Mouse (Mus musculus): ENCODE measurements around the gene Prkca. TPM values are rescaled to one million over a fixed set of nuclear protein-coding genes. Genes with fewer than 3 reads are reported as not detected.

Gene Prkca
- polyA plus RNA-seq, 1 experiment, result 42.3 TPM

DNA sequence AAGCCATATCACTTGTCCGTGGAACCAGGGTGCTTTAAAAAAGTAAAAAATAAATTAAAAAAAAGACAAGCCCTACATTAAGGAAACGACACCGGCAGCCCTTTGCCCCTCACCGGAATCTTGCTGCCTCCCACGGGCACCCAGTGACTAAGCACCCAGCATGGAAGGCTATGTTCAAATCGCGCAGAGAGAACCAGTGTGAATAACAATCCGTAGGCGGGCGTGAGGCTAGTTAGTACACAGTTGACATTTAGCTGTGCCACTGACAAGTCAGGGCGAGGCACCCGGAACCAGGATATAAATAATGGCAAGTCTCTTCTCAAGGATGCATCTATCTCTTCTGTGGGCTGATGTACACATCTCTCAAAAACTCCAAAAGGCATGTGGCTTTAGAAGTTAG, 304.7 kb downstream of the Prkca start:
- Histone ChIP-seq H3K27ac (ENCODE audit: insufficient read depth, low read length) (no peak overlapping the region), H3K4me1 (ENCODE audit: control insufficient read depth, insufficient read depth, low read length) (0 out of 2 replicates have a peak, but pooled peaks cover 2% of the 10 kb centered on the region), H3K4me3 (ENCODE audit: insufficient read depth, low read length) (no peak overlapping the region)
- TF ChIP-seq CTCF (IDR thresholded peaks at IDR 0.05; ENCODE audit: extremely low read depth, insufficient read depth, low read length) (no peak), POLR2A (IDR thresholded peaks at IDR 0.05; ENCODE audit: extremely low read depth, insufficient read depth, low read length) (no peak)

DNA sequence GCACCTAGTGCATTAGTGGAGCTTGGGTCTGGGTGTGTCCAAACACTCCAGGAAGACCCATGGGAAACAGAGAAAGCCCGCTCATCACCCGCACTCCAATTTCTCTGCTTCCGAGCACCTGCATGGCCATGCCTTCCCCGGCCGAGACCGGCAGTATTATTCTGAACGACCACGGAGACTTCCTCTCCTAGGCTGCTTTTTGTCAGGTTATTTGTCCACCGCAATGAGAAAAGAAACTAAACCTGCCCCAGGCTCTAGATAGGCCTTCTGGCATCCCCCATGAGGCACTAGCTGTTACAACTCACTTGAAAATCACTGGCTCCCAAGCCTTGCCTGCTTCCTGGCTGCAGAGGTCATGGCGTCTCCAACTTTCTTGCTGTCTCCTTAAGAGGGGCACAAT, 307.4 kb downstream of the Prkca start:
- TF ChIP-seq CTCF (IDR thresholded peaks at IDR 0.05; ENCODE audit: extremely low read depth, insufficient read depth, low read length), result no peak
- TF ChIP-seq POLR2A (IDR thresholded peaks at IDR 0.05; ENCODE audit: extremely low read depth, insufficient read depth, low read length), result no peak
- Histone ChIP-seq H3K27ac (ENCODE audit: insufficient read depth, low read length) (no peak overlapping the region), H3K4me1 (ENCODE audit: control insufficient read depth, insufficient read depth, low read length) (0 out of 2 replicates have a peak, but pooled peaks cover 2% of the 10 kb centered on the region), H3K4me3 (ENCODE audit: insufficient read depth, low read length) (no peak overlapping the region)

- no peak overlapping the region for H3K4me3 ChIP-seq (ENCODE audit: insufficient read depth, low read length)
- TF ChIP-seq CTCF (IDR thresholded peaks at IDR 0.05; ENCODE audit: extremely low read depth, insufficient read depth, low read length) (no peak), POLR2A (IDR thresholded peaks at IDR 0.05; ENCODE audit: extremely low read depth, insufficient read depth, low read length) (no peak)
- 0 out of 2 replicates have a peak, but pooled peaks cover 2% of the 10 kb centered on the region for H3K4me1 ChIP-seq (ENCODE audit: control insufficient read depth, insufficient read depth, low read length)
- no peak overlapping the region for H3K27ac ChIP-seq (ENCODE audit: insufficient read depth, low read length)
Measured at GRCm38 (mm10) chr11:108035761-108036160, 308.0 kb downstream of the Prkca start.

DNA sequence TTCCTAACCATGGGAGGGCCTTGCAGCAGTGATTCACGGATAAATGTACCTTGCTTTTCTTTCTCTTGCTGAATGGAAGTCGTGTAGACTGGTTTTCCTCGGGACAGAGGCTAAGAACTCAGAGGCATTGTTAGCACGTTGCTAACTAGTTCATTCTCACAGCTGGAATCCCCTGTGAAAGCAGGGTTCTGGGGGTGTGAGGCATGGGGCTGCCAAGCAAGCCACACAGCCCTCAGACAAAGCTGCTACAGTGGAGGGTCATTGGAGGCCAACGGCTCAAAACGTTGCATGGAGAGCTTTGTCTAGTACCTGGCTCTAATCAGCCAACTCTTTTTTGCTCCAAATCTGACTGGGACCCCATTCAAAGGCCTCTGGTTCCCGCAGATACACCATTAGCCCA, 309.4 kb downstream of the Prkca start:
- Histone ChIP-seq H3K27ac (ENCODE audit: insufficient read depth, low read length) (no peak overlapping the region), H3K4me3 (ENCODE audit: insufficient read depth, low read length) (no peak overlapping the region), H3K4me1 (ENCODE audit: control insufficient read depth, insufficient read depth, low read length) (0 out of 2 replicates have a peak, but pooled peaks cover 2% of the 10 kb centered on the region)
- TF ChIP-seq CTCF (IDR thresholded peaks at IDR 0.05; ENCODE audit: extremely low read depth, insufficient read depth, low read length) (no peak), POLR2A (IDR thresholded peaks at IDR 0.05; ENCODE audit: extremely low read depth, insufficient read depth, low read length) (no peak)

- Histone ChIP-seq H3K27ac (ENCODE audit: insufficient read depth, low read length) (no peak overlapping the region), H3K4me1 (ENCODE audit: control insufficient read depth, insufficient read depth, low read length) (0 out of 2 replicates have a peak, but pooled peaks cover 4% of the 10 kb centered on the region), H3K4me3 (ENCODE audit: insufficient read depth, low read length) (no peak overlapping the region)
- no peak for TF ChIP-seq CTCF (IDR thresholded peaks at IDR 0.05; ENCODE audit: extremely low read depth, insufficient read depth, low read length)
- TF ChIP-seq POLR2A (IDR thresholded peaks at IDR 0.05; ENCODE audit: extremely low read depth, insufficient read depth, low read length), result no peak
Measured at GRCm38 (mm10) chr11:108032568-108032967, 311.2 kb downstream of the Prkca start.

DNA sequence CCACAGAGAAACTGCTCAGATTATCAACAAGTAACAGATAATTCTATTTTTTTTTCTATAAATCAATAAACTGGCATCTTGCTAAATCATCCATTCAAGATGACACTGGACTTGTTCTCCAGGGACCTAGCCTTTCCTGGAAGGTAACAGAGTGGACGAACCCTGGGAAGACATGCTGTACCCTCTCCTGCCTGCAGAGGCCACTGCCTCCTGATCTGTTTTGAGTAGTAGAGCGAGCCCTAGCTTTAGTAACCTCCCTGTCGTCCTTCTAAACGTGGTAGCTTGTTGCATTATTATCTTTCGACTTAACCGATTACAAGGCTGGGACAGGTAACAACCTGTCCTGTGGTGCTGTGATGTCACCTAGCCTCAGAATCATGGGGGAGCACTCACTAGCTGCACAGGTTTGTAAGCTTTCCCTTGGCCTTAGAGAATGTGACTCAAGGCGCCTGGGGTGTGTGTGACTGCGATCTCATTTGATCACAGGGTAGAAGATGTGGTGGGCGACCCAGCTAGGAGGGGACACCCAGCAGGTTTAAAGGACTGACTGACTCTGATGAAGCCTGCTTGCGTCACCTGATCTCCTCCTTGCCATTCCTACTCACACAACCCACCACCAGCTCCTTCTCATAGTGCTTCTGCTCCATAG, 312.6 kb downstream of the Prkca start:
- H3K27ac ChIP-seq (ENCODE audit: insufficient read depth, low read length), result no peak overlapping the region
- H3K4me3 ChIP-seq (ENCODE audit: insufficient read depth, low read length), result no peak overlapping the region
- H3K4me1 ChIP-seq (ENCODE audit: control insufficient read depth, insufficient read depth, low read length), result 0 out of 2 replicates have a peak, but pooled peaks cover 4% of the 10 kb centered on the region
- no peak for TF ChIP-seq POLR2A (IDR thresholded peaks at IDR 0.05; ENCODE audit: extremely low read depth, insufficient read depth, low read length)
- TF ChIP-seq CTCF (IDR thresholded peaks at IDR 0.05; ENCODE audit: extremely low read depth, insufficient read depth, low read length), result peak; percentile 94

GRCm38 (mm10) chr11:108029321-108029720, 314.4 kb downstream of the Prkca start:
- H3K4me1 ChIP-seq (ENCODE audit: control insufficient read depth, insufficient read depth, low read length), result 0 out of 2 replicates have a peak, but pooled peaks cover 6% of the 10 kb centered on the region
- TF ChIP-seq POLR2A (IDR thresholded peaks at IDR 0.05; ENCODE audit: extremely low read depth, insufficient read depth, low read length), result no peak
- no peak for TF ChIP-seq CTCF (IDR thresholded peaks at IDR 0.05; ENCODE audit: extremely low read depth, insufficient read depth, low read length)
- no peak overlapping the region for H3K4me3 ChIP-seq (ENCODE audit: insufficient read depth, low read length)
- no peak overlapping the region for H3K27ac ChIP-seq (ENCODE audit: insufficient read depth, low read length)

DNA sequence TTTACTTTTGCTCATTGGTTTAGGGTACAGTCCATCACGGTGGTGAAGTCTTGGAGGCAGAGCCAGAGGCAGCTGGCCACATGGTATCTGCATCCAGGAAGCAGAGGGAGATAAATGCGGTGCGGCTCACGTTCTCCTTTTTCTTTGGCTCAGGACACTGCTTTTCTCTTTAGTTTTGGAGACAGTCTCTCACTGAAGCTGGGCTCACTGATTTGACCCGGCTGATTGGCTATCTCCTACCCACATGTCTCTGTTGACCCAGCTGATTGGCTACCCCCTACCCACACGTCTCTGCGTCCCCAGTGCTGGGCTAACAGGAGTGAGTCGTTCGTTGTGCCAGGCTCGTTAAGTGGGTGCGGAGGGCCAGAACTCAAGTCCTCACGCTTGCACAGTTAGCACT, 315.3 kb downstream of the Prkca start:
- Histone ChIP-seq H3K4me1 (ENCODE audit: control insufficient read depth, insufficient read depth, low read length) (0 out of 2 replicates have a peak, but pooled peaks cover 6% of the 10 kb centered on the region), H3K4me3 (ENCODE audit: insufficient read depth, low read length) (no peak overlapping the region), H3K27ac (ENCODE audit: insufficient read depth, low read length) (no peak overlapping the region)
- TF ChIP-seq POLR2A (IDR thresholded peaks at IDR 0.05; ENCODE audit: extremely low read depth, insufficient read depth, low read length) (no peak), CTCF (IDR thresholded peaks at IDR 0.05; ENCODE audit: extremely low read depth, insufficient read depth, low read length) (no peak)

DNA sequence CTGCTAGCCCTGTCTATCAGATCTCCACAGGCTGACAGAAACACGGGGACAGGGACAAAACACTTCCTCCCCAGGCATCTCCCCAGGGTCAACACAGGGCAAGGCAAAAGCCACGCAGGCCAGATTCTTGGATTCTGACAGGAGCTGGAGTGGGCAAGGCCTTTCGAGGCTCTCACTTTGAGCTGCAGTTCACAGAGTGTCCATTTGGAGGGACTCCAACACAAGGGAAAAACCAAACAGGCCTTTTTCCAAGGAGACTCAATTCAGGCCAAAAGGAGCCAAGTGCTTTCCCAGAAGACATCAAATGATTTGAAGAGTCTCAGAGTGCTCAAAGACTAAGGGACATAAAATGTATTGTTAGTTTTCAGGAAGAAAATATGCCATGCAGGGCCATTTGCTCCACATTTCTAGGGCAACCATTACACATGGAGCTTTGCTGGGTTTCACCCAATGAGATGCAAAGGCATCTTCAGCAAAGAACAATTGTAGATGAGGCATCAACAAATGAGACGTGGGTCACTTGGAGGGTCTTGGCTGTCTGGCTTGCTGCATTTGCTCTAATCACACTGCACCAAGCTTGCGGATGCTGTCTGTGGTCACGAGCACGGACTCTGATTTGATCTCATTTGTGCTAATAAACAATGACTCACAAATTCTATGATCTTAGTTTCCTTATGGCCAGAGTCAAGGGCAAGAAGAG, 317.9 kb downstream of the Prkca start:
- Histone ChIP-seq H3K4me1 (ENCODE audit: control insufficient read depth, insufficient read depth, low read length) (0 out of 2 replicates have a peak, but pooled peaks cover 7% of the 10 kb centered on the region), H3K4me3 (ENCODE audit: insufficient read depth, low read length) (no peak overlapping the region), H3K27ac (ENCODE audit: insufficient read depth, low read length) (no peak overlapping the region; the same call in 1 of the 2 replicates)
- TF ChIP-seq POLR2A (IDR thresholded peaks at IDR 0.05; ENCODE audit: extremely low read depth, insufficient read depth, low read length) (no peak), CTCF (IDR thresholded peaks at IDR 0.05; ENCODE audit: extremely low read depth, insufficient read depth, low read length) (peak; percentile 74)
